Mouse (Mus musculus): ENCODE results near the gene Celf5.

DNA sequence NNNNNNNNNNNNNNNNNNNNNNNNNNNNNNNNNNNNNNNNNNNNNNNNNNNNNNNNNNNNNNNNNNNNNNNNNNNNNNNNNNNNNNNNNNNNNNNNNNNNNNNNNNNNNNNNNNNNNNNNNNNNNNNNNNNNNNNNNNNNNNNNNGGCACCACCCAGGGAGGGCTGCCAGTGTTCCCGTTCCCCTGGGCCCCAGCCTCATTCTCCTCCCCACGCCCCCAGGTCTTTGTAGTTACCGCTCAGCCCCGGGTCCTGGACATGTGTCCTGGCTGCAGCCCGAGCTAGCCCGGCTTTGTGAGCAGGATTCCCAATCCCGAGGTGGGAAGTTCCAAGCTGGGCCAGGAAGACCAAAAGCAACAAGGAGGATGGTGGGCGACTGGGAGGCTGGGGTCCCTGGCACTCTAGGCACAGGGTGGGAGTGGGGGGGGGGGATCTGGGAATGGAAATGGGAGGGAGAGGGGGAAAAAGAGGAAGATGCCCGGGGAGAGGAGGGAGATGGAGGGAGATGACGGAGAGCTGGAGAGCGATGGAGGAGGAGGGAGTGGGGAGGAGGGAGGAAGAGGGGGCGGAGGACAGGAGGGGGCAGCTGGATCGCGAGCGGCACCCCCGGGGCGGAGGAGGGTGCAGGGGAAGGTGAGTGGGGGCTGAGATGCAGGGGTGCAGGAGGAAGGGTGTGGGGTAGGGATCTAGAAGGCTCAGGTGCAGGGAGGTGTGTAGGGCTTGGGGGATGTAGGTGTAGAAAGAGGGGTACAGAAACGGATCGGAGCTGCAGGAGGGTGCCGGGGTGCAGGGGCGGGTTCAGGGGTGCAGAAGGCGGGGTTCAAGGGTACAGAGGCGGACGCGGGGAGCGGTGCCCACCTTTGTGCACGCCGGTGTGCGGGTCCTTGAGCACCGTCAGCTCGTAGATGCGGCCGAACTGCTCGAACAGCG is 640 bp downstream of the Celf5 start:
- TF ChIP-seq USF1 (IDR thresholded peaks at IDR 0.05; ENCODE audit: low read depth) (no peak), CTCF (IDR thresholded peaks at IDR 0.05; ENCODE audit: control insufficient read depth, insufficient read depth, insufficient read length) (no peak)
